Mouse (Mus musculus) ES-E14 (cell line): ENCODE data around the gene Art4.

Source experiments
- CHD2 ChIP-seq: IDR thresholded peaks from 2 replicates; pipeline ENCODE4 v1.6.1; 2014; ENCODE audit warnings: mild to moderate bottlenecking, low read depth, low read length, inconsistent platforms
- ZC3H11A ChIP-seq: IDR thresholded peaks from 2 replicates; pipeline ENCODE4 v1.6.1; 2012; ENCODE audit warnings: low read depth, mild to moderate bottlenecking, inconsistent platforms, low read length, borderline replicate concordance

- TF ChIP-seq CHD2 (no peak), ZC3H11A (no peak)
These were observed 44.4 kb downstream of the Art4 start for GRCm38 (mm10) chr6:136813117-136813516.
